Mouse (Mus musculus): ENCODE measurements around the gene Zp3. TPM values are rescaled to one million over a fixed set of nuclear protein-coding genes. Genes with fewer than 3 reads are reported as not detected.

The Zp3 gene
- polyA plus RNA-seq (2012; ENCODE audit: insufficient read depth, insufficient read length, low replicate concordance, missing spikeins), result not detected in 2 replicates

GRCm38 (mm10) chr5:135979904-135980303 is at the start of gene Zp3:
Gene Zp3, plus strand, starts transcription at chr5:135980099.
- TF ChIP-seq POLR2A (IDR thresholded peaks at IDR 0.05; ENCODE audit: insufficient read depth, low read depth, low read length), result no peak
- TF ChIP-seq CTCF (IDR thresholded peaks at IDR 0.05; ENCODE audit: insufficient read depth, low read depth, low read length), result no peak
- Histone ChIP-seq H3K27ac (ENCODE audit: insufficient read depth, low read depth, low read length) (no peak within 1 kb of the TSS), H3K4me3 (ENCODE audit: insufficient read depth, low read depth, low read length) (no peak within 1 kb of the TSS), H3K4me1 (ENCODE audit: control insufficient read depth, insufficient read depth, low read length) (peaks cover 6% of the 10 kb centered on the region)
- 66% methylated on average over 8 of the region's 8 CpGs for WGBS

DNA sequence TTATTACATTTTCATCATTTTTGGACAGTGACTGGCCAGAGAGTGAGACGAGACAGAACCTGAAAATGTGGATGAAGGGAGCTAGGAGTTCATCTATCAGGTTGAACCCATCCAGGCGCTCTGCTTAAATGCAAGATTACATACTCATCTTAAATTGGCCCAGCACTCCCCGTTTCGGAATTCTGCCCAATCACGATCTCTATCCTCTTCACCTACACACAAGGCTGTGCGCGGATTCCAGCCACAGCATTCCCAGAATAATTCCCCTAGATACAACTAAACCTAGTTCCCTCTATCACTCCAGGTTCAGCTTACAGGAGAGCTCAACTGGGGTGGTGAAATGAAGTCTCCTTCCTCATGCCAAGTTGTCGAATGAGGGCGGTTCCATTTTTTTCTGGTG is 48.4 kb upstream of the Zp3 start:
- Histone ChIP-seq H3K27ac (ENCODE audit: insufficient read depth, low read depth, low read length) (no peak overlapping the region), H3K4me3 (ENCODE audit: insufficient read depth, low read depth, low read length) (peak overlapping the region; percentile 30), H3K4me1 (ENCODE audit: control insufficient read depth, insufficient read depth, low read length) (peaks cover 16% of the 10 kb centered on the region)
- no peak for TF ChIP-seq POLR2A (IDR thresholded peaks at IDR 0.05; ENCODE audit: insufficient read depth, low read depth, low read length)
- TF ChIP-seq CTCF (IDR thresholded peaks at IDR 0.05; ENCODE audit: insufficient read depth, low read depth, low read length), result no peak
- WGBS, result 47% methylated on average over 9 of the region's 9 CpGs

- Histone ChIP-seq H3K4me1 (ENCODE audit: control insufficient read depth, insufficient read depth, low read length) (peaks cover 16% of the 10 kb centered on the region), H3K4me3 (ENCODE audit: insufficient read depth, low read depth, low read length) (no peak overlapping the region), H3K27ac (ENCODE audit: insufficient read depth, low read depth, low read length) (no peak overlapping the region)
- WGBS, result 28% methylated on average over 2 of the region's 2 CpGs
- no peak for TF ChIP-seq CTCF (IDR thresholded peaks at IDR 0.05; ENCODE audit: insufficient read depth, low read depth, low read length)
- no peak for TF ChIP-seq POLR2A (IDR thresholded peaks at IDR 0.05; ENCODE audit: insufficient read depth, low read depth, low read length)
Observed at GRCm38 (mm10) chr5:135932359-135932758, 47.5 kb upstream of the Zp3 start.

- Histone ChIP-seq H3K27ac (ENCODE audit: insufficient read depth, low read depth, low read length) (no peak overlapping the region), H3K4me1 (ENCODE audit: control insufficient read depth, insufficient read depth, low read length) (peaks cover 16% of the 10 kb centered on the region), H3K4me3 (ENCODE audit: insufficient read depth, low read depth, low read length) (peak overlapping the region; percentile 69)
- 3% methylated on average over 12 of the region's 12 CpGs for WGBS
- TF ChIP-seq POLR2A (IDR thresholded peaks at IDR 0.05; ENCODE audit: insufficient read depth, low read depth, low read length) (no peak), CTCF (IDR thresholded peaks at IDR 0.05; ENCODE audit: insufficient read depth, low read depth, low read length) (no peak)
Observed at GRCm38 (mm10) chr5:135933222-135933899, 46.5 kb upstream of the Zp3 start.

DNA sequence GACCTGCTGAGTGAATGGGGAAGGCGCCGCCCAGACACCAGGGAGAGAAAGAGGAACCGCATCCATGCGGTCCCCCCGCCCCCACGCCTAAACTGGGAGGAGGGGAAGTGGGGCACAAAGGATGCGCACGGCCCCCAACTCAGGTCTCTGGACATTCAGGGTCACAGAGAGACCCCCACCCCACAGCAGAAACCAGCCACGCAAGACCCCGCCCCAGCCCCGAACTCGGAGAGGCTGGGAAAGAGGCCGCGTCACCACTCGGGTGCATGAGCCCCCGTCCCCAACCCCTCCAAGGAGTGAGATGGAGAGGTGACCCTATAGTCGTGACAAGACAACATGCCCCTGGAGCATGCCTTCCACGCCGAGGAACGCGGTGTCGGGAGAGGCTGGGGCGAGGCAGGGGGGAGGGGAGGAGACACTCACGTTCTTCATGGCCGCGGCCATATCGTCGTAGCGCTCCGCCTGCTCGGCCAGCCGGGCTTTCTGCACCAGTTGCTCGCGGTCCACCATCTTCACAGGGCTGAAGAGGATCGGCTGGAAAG is 45.9 kb upstream of the Zp3 start:
- under 1% methylated on average over 33 of the region's 35 CpGs for WGBS
- peaks cover 15% of the 10 kb centered on the region for H3K4me1 ChIP-seq (ENCODE audit: control insufficient read depth, insufficient read depth, low read length)
- H3K27ac ChIP-seq (ENCODE audit: insufficient read depth, low read depth, low read length), result peak overlapping the region; percentile 74
- H3K4me3 ChIP-seq (ENCODE audit: insufficient read depth, low read depth, low read length), result peak overlapping the region; percentile 69
- TF ChIP-seq POLR2A (IDR thresholded peaks at IDR 0.05; ENCODE audit: insufficient read depth, low read depth, low read length) (no peak), CTCF (IDR thresholded peaks at IDR 0.05; ENCODE audit: insufficient read depth, low read depth, low read length) (no peak)

- WGBS, result under 1% methylated on average over 48 of the region's 48 CpGs
- H3K27ac ChIP-seq (ENCODE audit: insufficient read depth, low read depth, low read length), result peak within 1 kb of the TSS; percentile 91
- H3K4me3 ChIP-seq (ENCODE audit: insufficient read depth, low read depth, low read length), result peak within 1 kb of the TSS; percentile 69
- peak; percentile 68; the same call in 1 of the 2 replicates for TF ChIP-seq CTCF (IDR thresholded peaks at IDR 0.05; ENCODE audit: insufficient read depth, low read depth, low read length)
- peak; percentile 99 for TF ChIP-seq POLR2A (IDR thresholded peaks at IDR 0.05; ENCODE audit: insufficient read depth, low read depth, low read length)
- peaks cover 10% of the 10 kb centered on the region; the same call in 1 of the 2 replicates for H3K4me1 ChIP-seq (ENCODE audit: control insufficient read depth, insufficient read depth, low read length)
Observed at GRCm38 (mm10) chr5:135934481-135935175, 45.3 kb upstream of the Zp3 start, which contains the start of gene Ywhag. Gene Ywhag, minus strand, starts transcription at chr5:135934616.

DNA sequence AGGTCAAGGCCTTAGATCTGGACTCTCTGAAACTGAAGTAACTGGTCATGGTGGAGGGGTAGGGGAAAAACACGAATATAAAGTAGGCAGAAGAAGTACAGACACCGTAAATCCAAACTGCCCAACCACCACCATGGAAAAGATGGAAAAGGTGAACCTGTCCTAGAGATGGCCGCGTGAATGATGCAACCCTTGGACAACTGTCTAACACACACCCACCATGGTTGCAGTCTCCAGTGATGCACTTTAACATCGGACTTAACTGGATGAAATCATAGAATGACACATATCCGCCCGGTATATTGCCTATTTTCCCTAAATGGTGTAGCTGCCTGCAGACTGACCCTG is 44.7 kb upstream of the Zp3 start:
- H3K27ac ChIP-seq (ENCODE audit: insufficient read depth, low read depth, low read length), result peak overlapping the region; percentile 74
- peaks cover 9% of the 10 kb centered on the region; the same call in 1 of the 2 replicates for H3K4me1 ChIP-seq (ENCODE audit: control insufficient read depth, insufficient read depth, low read length)
- peak overlapping the region; percentile 6; the same call in 1 of the 2 replicates for H3K4me3 ChIP-seq (ENCODE audit: insufficient read depth, low read depth, low read length)
- TF ChIP-seq CTCF (IDR thresholded peaks at IDR 0.05; ENCODE audit: insufficient read depth, low read depth, low read length), result no peak
- whole genome bisulfite sequencing, result 52% methylated on average over 7 of the region's 7 CpGs

GRCm38 (mm10) chr5:135935641-135936190 is 44.2 kb upstream of the Zp3 start:
- 75% methylated on average over 6 of the region's 6 CpGs for WGBS
- TF ChIP-seq CTCF (IDR thresholded peaks at IDR 0.05; ENCODE audit: insufficient read depth, low read depth, low read length) (no peak), POLR2A (IDR thresholded peaks at IDR 0.05; ENCODE audit: insufficient read depth, low read depth, low read length) (no peak)
- Histone ChIP-seq H3K4me3 (ENCODE audit: insufficient read depth, low read depth, low read length) (no peak overlapping the region), H3K4me1 (ENCODE audit: control insufficient read depth, insufficient read depth, low read length) (peaks cover 9% of the 10 kb centered on the region; the same call in 1 of the 2 replicates), H3K27ac (ENCODE audit: insufficient read depth, low read depth, low read length) (no peak overlapping the region)

DNA sequence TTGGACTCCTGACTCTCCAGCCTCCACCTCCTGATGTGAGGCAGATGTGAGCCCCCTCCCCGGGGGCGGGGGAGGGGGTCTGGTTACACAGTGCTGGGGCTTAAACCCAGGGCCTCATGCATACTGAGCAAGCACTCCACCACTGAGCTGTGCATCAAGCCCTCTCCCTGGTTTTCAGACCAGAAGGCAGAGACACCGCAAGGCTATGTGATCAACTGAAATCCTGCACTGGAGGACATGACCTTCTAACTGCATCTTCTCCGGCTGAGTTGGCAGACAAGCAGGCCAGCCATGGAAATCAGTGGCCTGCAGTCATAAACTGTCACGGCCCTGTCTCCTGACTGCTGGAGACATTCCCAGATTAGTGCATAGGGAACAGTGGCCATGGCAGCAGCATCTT is 39.3 kb upstream of the Zp3 start:
- Histone ChIP-seq H3K4me1 (ENCODE audit: control insufficient read depth, insufficient read depth, low read length) (no peaks in the 10 kb centered on the region), H3K4me3 (ENCODE audit: insufficient read depth, low read depth, low read length) (no peak overlapping the region), H3K27ac (ENCODE audit: insufficient read depth, low read depth, low read length) (no peak overlapping the region)
- TF ChIP-seq CTCF (IDR thresholded peaks at IDR 0.05; ENCODE audit: insufficient read depth, low read depth, low read length) (no peak), POLR2A (IDR thresholded peaks at IDR 0.05; ENCODE audit: insufficient read depth, low read depth, low read length) (no peak)
- WGBS, result 64% methylated on average over 5 of the region's 5 CpGs
